Mouse (Mus musculus) cerebellum, postnatal 25 days (tissue): ENCODE measurements at regions not wholly inside any gene's neighbourhood (a gene's known extent, or its start where the extent isn't known, plus 50 kb on each side); places are given as distances from the start of the nearest gene placed in this dataset.
A peak's percentile ranks its signal among the peaks of the same experiment; 100 is the strongest.

Source experiments
- DNase-seq, 2 experiments: peaks; one replicate each; pipeline ENCODE4 v3.0.0; 2021; ENCODE audit warnings: mixed read lengths in 2 of 2

DNA sequence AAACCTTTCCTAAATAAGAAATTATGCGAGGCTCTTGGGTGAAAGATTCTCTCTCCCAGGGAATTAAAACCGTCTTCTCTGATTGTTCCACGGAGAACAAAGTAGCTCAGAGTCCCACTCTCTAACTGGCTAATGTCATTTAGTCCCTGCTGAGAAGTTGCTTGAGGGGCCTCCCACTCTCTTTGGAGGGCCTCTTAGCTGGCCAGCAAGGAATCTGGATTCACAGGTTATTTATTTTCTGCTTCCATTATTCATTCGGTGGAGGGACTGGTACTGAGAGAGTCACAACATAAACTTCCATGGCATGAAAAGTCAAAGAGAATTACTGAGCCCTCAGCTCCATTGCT, 210.8 kb downstream of the Mex3b start:
- DNase-seq = no peak

DNA sequence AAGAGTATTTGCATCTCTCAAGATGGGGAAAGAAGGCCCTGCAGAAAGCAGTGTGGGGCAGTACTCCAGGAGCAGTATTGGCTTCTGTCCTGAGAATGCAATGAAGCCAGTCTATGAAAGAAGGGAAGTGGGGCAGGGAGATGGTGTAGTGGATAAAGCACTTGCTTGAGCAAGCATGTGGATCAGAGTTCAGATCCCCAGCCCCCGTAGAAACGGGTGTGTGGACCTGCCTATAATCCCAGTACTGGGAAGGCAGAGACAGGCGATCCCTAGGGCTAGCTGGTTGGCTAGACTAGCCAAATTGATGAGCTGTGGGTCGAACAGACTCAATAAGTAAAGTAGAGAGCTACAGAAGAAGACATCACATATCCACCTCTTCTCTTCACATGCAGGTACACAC, 211.6 kb downstream of the Mex3b start:
- no peak for DNase-seq

DNA sequence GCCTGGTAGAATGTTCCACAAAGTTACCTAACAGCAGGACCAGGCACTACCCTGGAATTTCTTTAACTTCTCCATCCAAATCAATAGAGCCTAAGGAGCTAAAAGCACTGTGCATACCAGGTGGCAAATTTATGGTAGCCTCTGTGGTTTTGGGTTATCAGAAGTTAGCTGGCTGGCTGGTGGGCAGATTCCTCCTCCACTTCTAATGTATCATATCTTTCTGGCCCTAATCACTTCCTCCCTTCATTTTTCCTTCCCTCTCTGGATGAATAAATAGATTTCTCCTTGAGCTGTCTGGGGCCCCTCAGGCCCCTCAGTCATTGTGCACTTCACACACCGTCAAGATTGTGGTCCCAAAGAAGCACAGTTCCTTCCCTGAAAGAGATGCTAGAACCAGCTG, 212.7 kb downstream of the Mex3b start:
- DNase-seq = no peak

DNA sequence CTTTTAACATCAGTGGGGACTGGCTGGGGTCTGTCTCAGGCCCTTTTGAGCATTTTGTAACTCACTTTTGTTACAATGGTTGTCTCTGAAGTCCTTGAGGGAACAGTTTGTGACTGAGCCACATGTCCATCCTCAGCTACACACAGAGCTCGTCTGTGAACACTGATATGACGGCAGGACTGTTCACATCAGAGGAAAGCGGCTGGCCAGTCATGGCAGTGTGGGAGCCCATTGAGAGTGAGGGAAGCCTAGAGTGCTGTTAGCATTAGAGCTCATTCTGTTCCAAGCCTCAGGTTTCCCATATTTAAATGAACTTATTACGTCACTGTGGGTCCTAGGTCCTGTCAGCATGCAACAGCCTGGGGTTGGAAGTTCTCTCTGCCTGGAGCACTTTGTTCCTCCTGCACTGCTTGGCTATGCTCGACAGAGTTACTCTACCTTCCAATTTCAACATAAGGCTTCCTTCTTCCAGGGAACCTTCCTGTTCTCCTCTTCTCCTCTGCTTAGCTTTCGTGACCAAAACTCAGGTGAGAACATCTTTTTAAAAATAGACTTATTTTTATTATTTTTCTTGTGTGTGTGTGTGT, 217.5 kb downstream of the Mex3b start:
- DNase-seq = no peak

DNA sequence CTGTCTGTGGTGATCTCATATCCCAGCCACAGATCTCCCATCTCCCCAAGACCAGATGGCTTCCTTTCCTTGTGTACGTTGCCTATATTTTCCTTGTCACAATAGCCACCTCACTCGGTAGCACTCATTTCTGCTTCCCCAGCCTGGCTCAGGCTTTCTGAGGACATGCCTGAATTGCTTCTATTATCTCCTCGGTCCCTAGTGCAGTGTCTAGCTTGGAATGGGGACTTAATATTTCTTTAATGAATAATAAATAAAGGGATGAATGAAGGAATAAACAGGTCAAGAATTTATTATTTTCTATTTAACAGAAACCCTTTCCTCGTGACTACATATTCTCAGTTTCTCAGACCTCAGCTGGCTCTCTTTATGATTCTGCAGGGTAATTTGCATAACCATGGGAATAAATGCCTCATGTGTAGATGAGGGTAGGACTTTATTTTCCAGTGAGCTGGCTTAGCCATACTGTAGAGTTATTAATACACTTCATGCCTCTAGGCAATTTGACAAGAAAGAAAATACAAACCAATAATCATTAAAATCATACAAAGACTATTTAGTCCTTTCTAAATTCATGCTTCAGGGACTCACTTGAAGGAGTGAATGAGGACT, 218.5 kb downstream of the Mex3b start:
- no peak for DNase-seq

DNA sequence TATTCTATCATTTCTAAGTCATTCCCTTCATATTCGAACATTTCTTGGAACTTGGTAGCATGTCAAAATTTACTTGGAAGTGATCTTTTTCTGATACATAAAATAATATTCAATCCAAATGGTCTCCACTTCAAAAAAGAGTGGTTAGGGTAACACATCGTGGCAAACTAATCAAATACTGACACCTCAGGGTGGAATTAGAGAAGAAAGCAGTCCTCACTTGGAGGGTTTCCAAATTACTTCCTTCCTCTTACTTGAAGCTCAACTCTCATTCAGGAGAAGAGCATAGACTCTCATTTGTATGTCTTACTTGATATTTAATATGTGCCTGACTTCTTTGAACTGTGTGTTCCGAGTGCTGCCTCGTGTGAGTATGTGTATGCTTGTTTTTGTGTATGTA, 220.3 kb downstream of the Mex3b start:
- no peak for DNase-seq

DNA sequence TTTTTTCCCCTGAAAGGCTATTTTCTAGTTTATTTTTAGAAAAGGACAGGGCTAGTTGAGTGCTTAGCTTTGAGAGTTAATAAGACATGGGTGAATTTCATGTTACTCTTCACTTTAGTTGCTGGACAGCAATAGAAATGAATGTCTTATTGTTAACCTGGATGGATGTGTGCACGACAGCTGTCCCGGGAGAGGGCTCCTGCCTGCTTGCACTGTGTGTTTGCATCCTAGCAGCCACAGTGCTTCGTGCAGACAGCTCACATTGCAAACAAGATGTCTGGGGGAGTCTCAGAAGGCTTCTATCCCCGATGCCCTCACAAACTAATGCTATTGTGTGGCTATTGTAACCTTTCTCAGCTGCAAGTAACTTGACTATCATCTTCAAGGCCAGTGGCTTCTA, 221.0 kb downstream of the Mex3b start:
- no peak for DNase-seq

DNA sequence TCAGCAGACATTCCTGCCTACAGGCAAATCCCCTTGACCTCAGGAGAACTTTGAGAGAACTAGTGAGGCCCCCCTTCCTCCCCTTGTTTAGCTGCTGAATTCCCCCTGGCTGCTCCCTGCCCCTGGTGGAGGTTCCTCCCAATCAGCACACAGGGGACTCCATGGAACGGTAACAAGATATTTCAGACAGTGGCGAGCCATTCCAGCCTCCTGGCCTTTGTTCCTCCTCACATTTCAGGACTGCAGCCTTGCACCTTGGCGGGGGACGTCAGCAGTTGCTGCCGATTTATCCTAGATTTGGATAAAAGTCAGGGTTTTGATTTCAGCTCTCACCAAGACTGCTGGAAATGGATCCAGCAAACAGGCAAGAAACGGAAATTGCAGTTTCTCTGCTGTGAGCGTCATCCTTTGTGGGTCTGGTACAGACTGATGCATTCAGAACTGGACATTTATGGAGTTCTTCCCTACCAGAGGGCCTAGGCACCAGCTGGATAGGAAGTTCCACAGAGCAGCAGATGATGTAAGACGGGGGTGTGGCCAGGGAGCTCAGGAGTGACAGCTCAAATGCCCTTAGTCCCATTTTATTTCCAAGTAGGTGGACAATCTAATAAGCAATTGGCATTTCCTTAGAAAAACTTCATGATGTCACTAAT, 222.3 kb downstream of the Mex3b start:
- peak in 1 of 2 experiments; percentile 25 for DNase-seq

DNA sequence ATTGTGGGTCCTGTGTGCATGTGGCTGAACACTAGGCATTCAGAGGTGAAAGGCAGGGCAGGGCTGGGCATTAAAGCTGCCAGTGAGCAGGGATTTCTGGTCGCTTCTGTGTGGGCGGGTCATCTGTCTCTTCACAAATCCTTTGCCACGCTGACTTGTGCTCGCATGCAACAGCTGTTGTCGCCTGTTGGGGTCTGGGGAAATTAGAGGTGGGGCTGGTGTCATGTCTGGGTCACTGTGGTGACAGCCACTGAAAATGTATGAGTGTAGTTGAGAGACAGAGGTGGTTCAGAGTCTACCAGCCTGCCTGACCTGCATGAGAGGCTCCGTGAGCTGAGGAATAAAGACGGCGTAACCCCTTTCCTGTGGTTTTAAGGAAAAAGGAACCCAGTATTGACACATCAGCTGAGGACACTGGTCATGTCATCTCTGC, 226.8 kb downstream of the Mex3b start:
- DNase-seq = no peak

DNA sequence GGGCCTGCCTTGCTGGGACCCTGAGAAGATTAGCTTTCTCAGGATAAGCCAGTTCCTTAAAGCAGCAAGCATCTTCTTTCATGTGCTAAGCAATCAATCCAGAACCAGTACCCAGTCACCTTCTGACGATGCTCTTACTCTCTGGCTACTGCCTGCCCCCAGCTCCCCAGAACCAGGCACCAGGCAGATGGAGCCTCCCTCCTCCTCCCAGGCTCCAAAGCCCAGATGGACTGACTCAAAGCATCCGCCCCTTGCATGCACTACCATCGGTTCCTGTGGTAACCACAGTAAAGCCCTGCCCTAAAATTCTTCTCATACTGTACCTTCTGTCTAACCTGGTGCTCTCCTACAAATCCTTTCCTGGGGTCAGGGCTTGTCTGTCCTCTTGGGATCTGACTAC, 227.8 kb downstream of the Mex3b start:
- DNase-seq = no peak

DNA sequence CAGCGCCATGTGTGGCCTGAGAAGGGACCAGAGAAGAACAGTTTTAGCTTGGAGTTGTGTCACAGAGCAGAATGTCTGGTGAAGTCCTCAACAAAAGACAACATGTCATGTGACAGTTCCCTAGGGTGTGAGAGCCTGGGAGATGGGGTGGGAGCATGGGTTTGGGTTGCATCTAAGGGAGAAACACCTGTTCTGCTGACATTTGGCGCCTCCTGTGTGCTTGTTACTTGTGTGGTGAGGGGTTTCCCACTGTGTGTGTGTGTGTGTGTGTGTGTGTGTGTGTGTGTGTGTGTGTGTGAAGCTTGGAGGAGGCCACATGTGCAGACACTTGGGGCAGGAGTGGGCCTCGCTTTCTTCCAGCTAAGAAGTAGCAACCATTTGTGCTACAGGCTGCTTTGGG, 228.5 kb downstream of the Mex3b start:
- no peak for DNase-seq

DNA sequence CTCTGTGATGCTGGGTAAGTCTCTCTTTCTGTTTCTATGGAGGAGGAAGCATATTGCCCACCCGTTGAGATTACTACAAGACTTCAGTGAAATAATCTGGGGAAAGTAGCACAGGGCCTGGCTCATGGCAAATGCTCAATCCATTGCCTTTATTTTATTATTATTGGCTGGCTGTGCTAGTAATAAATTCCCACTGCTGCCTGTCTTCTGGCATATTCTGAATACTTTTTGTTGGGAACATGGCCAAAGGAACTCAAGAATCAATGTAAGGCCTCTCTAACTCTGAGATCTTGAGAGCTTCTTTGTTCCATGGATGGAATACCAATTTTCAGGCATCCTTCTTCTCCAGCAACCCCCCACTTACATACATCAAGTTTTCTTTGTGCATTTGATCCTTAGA, 237.3 kb downstream of the Mex3b start:
- DNase-seq = no peak

DNA sequence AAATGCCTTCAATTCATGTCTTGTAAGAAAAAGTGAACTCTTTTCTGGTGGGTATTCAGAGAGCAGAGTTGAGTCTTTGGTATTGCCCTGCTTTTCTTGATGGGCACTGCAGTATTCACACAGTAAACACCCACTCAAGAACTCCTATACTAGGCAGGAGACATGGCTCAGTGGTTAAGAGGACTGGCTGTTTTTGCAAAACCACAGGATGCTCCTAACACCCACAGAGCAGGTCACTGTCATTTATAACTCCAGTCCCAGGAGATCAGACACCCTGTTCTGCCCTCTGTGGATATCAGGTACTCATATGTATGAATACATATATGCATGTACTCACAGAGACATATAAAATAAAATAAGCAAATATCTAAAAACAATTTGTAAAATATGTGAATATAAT, 238.5 kb downstream of the Mex3b start:
- DNase-seq = no peak

DNA sequence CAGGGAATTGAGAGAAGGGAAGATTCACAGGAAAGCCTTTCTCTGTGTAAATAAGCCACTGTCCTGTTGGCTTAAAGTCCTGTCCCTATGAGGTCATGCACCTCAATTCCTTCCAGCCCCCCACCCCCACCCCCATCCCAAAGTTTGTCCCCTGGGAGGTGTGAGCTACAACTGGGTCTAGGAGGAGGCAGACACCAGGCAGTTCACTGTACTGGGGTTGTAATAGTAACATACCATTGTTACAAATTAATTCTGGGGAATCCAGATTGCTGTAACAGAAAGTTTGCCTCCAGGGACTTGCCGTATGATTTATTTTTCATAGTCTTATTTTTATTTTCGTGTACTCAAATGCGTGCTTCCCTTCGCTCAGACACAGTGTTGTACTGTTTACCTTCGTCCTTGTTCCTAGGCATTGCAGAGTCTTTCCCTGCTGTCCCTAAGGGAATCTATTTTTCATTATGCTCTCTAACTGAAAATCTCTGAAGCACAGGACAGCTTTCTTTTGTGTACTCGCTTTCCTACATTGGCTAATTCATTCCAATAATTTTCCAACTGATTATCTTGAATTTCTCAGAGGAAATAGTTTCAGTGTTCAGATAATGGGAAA, 244.2 kb downstream of the Mex3b start:
- DNase-seq = no peak

DNA sequence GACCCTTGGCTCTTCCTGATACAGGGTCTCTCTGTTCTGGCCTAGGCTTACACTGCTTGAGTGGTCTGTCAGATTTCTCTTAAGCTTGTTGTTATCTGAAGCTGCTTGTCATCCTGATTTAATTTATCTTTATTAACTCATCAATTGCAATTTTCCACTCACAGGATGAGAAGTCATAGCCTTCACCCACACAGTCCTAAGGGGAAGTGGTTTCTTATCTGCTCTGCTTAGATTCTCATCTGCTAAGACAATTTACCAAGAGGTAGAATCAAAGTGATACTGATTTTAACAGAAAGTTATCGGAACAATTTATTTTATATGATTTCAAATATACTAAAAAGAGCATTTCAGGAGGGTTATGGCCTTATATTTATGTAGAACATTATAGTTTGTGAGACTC, 249.4 kb downstream of the Mex3b start:
- DNase-seq = no peak

DNA sequence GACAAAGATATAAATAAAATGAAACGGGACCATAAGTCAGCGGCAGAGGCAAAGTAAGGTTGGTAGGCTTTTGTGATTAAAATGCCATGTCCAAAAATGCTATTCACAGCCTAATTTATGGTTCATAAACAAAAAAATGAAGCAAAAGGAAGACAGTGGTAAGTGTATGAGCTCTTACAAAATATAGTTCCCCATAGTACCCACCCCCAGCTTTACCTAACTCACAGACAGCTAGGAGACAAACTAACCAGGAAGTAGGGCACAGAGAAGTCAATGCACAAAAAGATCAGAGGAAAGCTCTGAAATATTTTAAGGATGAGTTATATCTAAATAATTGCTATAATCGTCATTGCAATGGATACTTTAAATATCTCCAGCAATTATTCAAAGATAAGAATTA, 249.9 kb downstream of the Mex3b start:
- DNase-seq = no peak

DNA sequence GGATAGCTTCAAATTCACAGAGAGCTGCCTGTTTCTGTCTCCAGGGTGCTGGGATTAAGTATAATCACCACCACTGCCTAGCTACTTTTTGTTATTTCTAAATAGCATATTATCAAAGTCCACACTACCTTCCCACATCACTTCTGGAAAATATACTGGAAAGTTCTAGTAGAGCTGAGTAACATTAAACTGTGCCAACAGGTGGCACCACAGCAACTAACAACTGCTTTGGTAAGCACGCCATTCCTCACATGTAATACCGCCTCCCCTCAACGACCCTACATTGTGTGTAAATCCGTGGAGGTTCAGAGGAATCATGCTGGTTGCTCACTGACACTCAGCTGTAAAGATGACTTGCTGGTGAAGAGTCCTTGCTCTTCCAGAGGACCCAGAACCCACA, 259.1 kb downstream of the Mex3b start:
- no peak for DNase-seq

DNA sequence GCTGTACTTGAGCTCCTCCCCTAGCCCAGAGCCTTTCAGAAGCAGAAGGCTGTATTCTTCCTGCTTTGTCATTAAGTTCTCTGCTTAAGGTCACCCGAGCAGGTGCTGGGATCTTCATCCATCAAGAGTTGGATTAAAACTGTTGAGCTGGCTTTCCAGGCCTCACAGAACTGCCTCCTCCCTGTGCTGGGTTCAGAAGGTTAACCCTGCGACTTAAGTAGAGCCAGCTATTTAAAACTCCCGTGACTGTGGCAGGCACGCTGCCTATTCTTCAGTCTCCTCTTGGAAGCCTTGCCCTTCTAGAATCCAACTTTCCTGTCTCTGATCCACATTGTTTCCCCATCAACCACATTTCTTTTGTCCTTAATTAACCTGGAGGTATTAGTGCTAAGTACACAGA, 273.1 kb downstream of the Mex3b start:
- DNase-seq = peak in 1 of 2 experiments; percentile 8

DNA sequence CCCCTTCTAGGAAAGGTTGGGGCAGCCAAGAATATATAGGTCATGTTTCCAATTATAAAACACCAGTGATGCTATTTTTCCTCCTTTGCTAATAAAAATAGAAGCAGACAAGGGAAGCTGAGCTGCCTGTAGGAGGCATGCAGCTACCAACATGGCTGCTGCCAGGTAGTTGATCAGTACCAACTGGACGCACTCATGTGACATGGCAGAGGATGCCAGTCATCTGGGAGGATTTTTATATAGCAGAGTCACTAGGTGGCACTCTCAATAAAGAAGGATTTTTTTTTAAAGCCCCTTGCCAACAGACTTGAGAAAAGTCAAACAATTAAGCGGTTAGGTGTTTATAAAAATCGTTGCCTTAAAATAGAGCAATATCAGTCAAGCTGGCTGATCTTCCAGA, 273.5 kb downstream of the Mex3b start:
- peak; percentile 10 to 52 for DNase-seq

DNA sequence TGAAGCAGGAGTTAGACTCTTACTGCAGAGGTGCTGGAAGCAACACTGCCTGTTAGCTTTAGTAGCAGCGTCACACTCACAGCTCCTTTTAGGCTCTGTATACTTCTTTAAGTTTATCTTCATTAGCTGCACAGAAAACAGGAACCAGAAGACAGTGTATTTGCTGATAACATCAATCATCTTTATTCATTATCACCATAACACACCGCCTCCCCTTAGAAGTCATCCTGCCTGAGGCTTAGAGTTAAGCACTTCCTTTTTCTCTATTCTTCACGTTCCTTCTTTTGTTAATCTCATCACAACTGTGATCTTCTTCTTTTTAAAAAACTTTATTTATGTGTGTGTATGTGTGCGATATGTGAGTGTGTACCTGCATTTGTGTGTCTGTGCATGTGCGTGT, 276.9 kb downstream of the Mex3b start:
- no peak for DNase-seq

DNA sequence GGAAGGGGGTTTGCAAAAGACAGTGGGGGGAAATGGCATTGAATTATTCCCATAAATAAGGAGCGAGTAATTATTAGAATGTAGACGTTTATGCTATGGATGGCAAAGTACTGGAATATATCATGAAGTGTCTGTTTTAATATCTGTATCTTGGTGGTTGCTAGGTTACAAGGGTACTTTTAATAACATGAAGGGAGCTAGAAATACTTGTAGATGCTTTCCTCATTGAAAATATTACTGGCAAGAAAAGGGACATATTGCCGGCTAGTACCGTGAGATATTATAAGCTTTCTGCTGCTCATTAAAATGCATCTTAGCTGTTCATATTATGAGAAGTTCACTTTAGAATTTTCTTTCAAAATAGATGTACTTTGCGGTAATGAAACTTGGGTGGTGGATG, 278.4 kb downstream of the Mex3b start:
- no peak for DNase-seq

DNA sequence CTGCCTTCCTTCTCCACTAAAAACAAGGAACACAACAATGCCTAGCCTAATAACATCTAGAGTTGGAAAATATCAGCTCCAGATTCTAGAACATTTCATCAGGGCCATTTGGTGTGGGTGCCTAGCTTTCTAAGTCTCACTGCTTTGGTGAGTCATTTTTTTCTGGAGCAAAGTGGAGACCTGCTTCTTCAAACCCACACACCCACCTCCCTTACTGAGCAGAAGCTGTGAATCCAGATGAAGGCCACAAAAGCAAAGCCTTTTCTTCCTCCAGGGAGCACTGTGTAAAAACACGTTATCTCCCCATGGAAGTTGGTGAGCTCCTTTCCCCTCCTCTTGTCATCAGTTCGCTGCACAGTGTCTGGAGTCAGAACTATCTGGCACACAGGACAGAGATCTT, 294.1 kb downstream of the Mex3b start:
- DNase-seq = no peak

DNA sequence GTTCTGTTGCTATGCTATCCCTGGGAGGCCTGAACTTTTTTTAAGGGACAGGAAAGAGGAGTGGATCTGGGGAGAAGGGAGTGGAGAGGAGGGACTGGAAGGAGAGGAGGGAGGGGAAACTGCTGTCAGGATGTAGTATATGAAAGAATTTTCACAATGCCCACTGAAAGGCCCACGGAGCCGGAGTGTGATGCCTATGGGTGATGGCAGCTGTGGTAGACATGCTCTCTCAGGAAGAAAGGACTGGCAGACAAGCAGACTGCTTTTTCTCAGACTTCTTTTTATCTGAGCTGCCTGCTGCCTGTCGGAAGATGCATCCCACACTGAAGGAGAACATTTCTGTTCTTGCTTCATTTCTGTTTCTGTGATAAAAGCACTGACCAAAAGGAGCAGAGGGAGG, 295.7 kb downstream of the Mex3b start:
- DNase-seq = no peak

DNA sequence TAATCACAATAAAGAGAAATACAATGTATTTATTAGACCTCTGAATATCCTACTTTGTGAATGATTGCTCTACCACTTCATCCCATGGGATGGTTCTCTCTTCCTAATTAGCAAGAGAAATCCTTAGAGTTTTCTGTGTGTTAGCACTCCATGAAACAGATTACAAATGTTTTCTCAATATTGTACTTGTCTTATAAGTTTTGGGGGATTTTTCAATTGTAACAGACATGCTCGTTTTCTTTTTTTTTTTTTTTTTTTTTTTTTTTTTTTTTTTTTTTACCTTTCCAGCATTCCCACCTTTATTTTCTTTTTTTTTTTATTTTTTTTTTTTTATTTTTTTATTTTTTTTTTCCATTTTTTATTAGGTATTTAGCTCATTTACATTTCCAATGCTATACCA, 312.3 kb downstream of the Mex3b start:
- DNase-seq = no peak

DNA sequence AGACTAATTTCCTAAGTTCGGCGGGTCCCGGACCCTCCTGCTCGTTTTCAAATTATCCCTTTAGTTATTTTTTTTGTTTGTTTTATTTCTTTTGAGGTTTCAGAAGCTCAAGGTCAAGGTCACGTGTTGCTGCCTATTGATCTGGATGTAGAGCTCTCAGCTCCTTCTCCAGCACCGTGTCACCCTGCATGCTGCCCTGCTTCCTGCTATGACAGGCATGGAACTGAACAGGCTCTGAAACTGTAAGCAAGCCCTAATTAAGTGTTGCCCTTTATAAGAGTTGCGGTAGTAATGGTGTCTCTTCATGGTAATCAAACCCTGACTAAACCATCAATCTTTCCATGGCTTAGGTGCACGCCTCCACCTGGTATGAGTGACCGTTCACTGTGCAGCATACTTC, 319.2 kb downstream of the Mex3b start:
- no peak for DNase-seq
